Mouse (Mus musculus): ENCODE measurements around the gene Traf3. TPM values are rescaled to one million over a fixed set of nuclear protein-coding genes. Genes with fewer than 3 reads are reported as not detected.
A peak's percentile ranks its signal among the peaks of the same experiment; 100 is the strongest.

The Traf3 gene
- polyA plus RNA-seq, 1 experiment from 2014 or later, result 10.5 TPM

GRCm38 (mm10) chr12:111154641-111155040, 11.5 kb upstream of the Traf3 start:
- no peak for ATAC-seq (ENCODE audit: insufficient number of reproducible peaks, low FRiP score)
- Histone ChIP-seq H3K27ac (ENCODE audit: poor library complexity, severe bottlenecking) (no peak overlapping the region), H3K27me3 (replicated peaks) (no peaks in the 10 kb centered on the region), H3K9me3 (replicated peaks) (no peaks in the 10 kb centered on the region), H3K4me1 (replicated peaks) (peaks cover 15% of the 10 kb centered on the region), H3K4me2 (no peak overlapping the region), H3K4me3 (no peak overlapping the region), H3K9ac (no peak overlapping the region), H3K36me3 (no peaks in the 10 kb centered on the region)
- WGBS, result 65% methylated on average over 6 of the region's 6 CpGs

GRCm38 (mm10) chr12:111155756-111156155, 10.4 kb upstream of the Traf3 start:
- 83% methylated on average over 1 of the region's 1 CpGs for WGBS

GRCm38 (mm10) chr12:111159659-111160428, 6.3 kb upstream of the Traf3 start:
- Histone ChIP-seq H3K9ac (no peak overlapping the region), H3K4me2 (no peak overlapping the region), H3K4me1 (replicated peaks) (peaks cover 25% of the 10 kb centered on the region), H3K9me3 (replicated peaks) (no peaks in the 10 kb centered on the region), H3K27me3 (replicated peaks) (no peaks in the 10 kb centered on the region), H3K27ac (ENCODE audit: poor library complexity, severe bottlenecking) (no peak overlapping the region), H3K36me3 (no peaks in the 10 kb centered on the region), H3K4me3 (no peak overlapping the region)
- no peak for ATAC-seq (ENCODE audit: insufficient number of reproducible peaks, low FRiP score)
- WGBS, result 58% methylated on average over 12 of the region's 12 CpGs

More at GRCm38 (mm10) chr12:111155756-111156155, 10.4 kb upstream of the Traf3 start:
- H3K4me3 ChIP-seq, result no peak overlapping the region
- H3K9ac ChIP-seq, result no peak overlapping the region
- peaks cover 14% of the 10 kb centered on the region for H3K4me1 ChIP-seq (replicated peaks)
- no peak overlapping the region for H3K4me2 ChIP-seq
- no peaks in the 10 kb centered on the region for H3K27me3 ChIP-seq (replicated peaks)
- H3K27ac ChIP-seq (ENCODE audit: poor library complexity, severe bottlenecking), result no peak overlapping the region
- no peaks in the 10 kb centered on the region for H3K36me3 ChIP-seq
- no peaks in the 10 kb centered on the region for H3K9me3 ChIP-seq (replicated peaks)
- ATAC-seq (ENCODE audit: insufficient number of reproducible peaks, low FRiP score), result no peak

GRCm38 (mm10) chr12:111160871-111161270, 5.3 kb upstream of the Traf3 start:
- Histone ChIP-seq H3K9me3 (replicated peaks) (no peaks in the 10 kb centered on the region), H3K4me3 (no peak overlapping the region), H3K9ac (no peak overlapping the region), H3K4me2 (no peak overlapping the region), H3K27ac (ENCODE audit: poor library complexity, severe bottlenecking) (no peak overlapping the region), H3K27me3 (replicated peaks) (no peaks in the 10 kb centered on the region), H3K4me1 (replicated peaks) (peaks cover 30% of the 10 kb centered on the region), H3K36me3 (no peaks in the 10 kb centered on the region)
- 87% methylated on average over 10 of the region's 10 CpGs for WGBS
- ATAC-seq (ENCODE audit: insufficient number of reproducible peaks, low FRiP score), result no peak

GRCm38 (mm10) chr12:111161943-111162311, 4.2 kb upstream of the Traf3 start:
- Histone ChIP-seq H3K4me1 (replicated peaks) (peaks cover 30% of the 10 kb centered on the region), H3K9ac (peak overlapping the region; percentile 60; the same call in 1 of the 2 replicates), H3K4me2 (peak overlapping the region; percentile 67), H3K36me3 (no peaks in the 10 kb centered on the region), H3K27me3 (replicated peaks) (no peaks in the 10 kb centered on the region), H3K4me3 (peak overlapping the region; percentile 37; the same call in 1 of the 2 replicates), H3K27ac (ENCODE audit: poor library complexity, severe bottlenecking) (no peak overlapping the region), H3K9me3 (replicated peaks) (no peaks in the 10 kb centered on the region)
- WGBS, result 32% methylated on average over 7 of the region's 7 CpGs
- no peak for ATAC-seq (ENCODE audit: insufficient number of reproducible peaks, low FRiP score)

GRCm38 (mm10) chr12:111162312-111163061, 3.7 kb upstream of the Traf3 start:
- 10% methylated on average over 16 of the region's 16 CpGs for WGBS
- ATAC-seq (ENCODE audit: insufficient number of reproducible peaks, low FRiP score), result no peak
- H3K27ac ChIP-seq (ENCODE audit: poor library complexity, severe bottlenecking), result peak overlapping the region; percentile 32; the same call in 1 of the 2 replicates
- peak overlapping the region; percentile 67 for H3K4me2 ChIP-seq
- H3K36me3 ChIP-seq, result no peaks in the 10 kb centered on the region
- peak overlapping the region; percentile 60 for H3K9ac ChIP-seq
- H3K4me3 ChIP-seq, result peak overlapping the region; percentile 37
- no peaks in the 10 kb centered on the region for H3K27me3 ChIP-seq (replicated peaks)
- H3K9me3 ChIP-seq (replicated peaks), result no peaks in the 10 kb centered on the region
- H3K4me1 ChIP-seq (replicated peaks), result peaks cover 30% of the 10 kb centered on the region

GRCm38 (mm10) chr12:111164310-111164751, 1.8 kb upstream of the Traf3 start:
- WGBS, result 5% methylated on average over 13 of the region's 13 CpGs
- peak overlapping the region; percentile 73 for H3K4me2 ChIP-seq
- no peaks in the 10 kb centered on the region for H3K36me3 ChIP-seq
- no peaks in the 10 kb centered on the region for H3K27me3 ChIP-seq (replicated peaks)
- peak overlapping the region; percentile 43; the same call in 1 of the 2 replicates for H3K9ac ChIP-seq
- peak overlapping the region; percentile 45 for H3K4me3 ChIP-seq
- H3K4me1 ChIP-seq (replicated peaks), result peaks cover 37% of the 10 kb centered on the region
- H3K27ac ChIP-seq (ENCODE audit: poor library complexity, severe bottlenecking), result no peak overlapping the region
- no peaks in the 10 kb centered on the region for H3K9me3 ChIP-seq (replicated peaks)
- ATAC-seq (ENCODE audit: insufficient number of reproducible peaks, low FRiP score), result peak; percentile 78

- no peak for ATAC-seq (ENCODE audit: insufficient number of reproducible peaks, low FRiP score)
- H3K4me1 ChIP-seq (replicated peaks), result peaks cover 34% of the 10 kb centered on the region
- whole genome bisulfite sequencing, result 63% methylated on average over 10 of the region's 10 CpGs
Measured at GRCm38 (mm10) chr12:111165146-111165812, 891 bp upstream of the Traf3 start.

GRCm38 (mm10) chr12:111166681-111167289, 615 bp downstream of the Traf3 start:
- Histone ChIP-seq H3K27ac (ENCODE audit: poor library complexity, severe bottlenecking) (peak overlapping the region; percentile 78), H3K9me3 (replicated peaks) (no peaks in the 10 kb centered on the region), H3K9ac (peak overlapping the region; percentile 86), H3K4me1 (replicated peaks) (peaks cover 33% of the 10 kb centered on the region), H3K4me2 (peak overlapping the region; percentile 95), H3K36me3 (peaks cover 4% of the 10 kb centered on the region; the same call in 1 of the 2 replicates), H3K4me3 (peak overlapping the region; percentile 85), H3K27me3 (replicated peaks) (no peaks in the 10 kb centered on the region)
- WGBS, result under 1% methylated on average over 47 of the region's 48 CpGs
- ATAC-seq (ENCODE audit: insufficient number of reproducible peaks, low FRiP score), result peak; percentile 44

More at GRCm38 (mm10) chr12:111165146-111165812, 891 bp upstream of the Traf3 start:
- Histone ChIP-seq H3K4me3 (peak overlapping the region; percentile 85; the same call in 1 of the 2 replicates), H3K9me3 (replicated peaks) (no peaks in the 10 kb centered on the region), H3K27me3 (replicated peaks) (no peaks in the 10 kb centered on the region), H3K9ac (no peak overlapping the region), H3K36me3 (no peaks in the 10 kb centered on the region), H3K27ac (ENCODE audit: poor library complexity, severe bottlenecking) (peak overlapping the region; percentile 78), H3K4me2 (peak overlapping the region; percentile 95)

GRCm38 (mm10) chr12:111168891-111169290, 2.7 kb downstream of the Traf3 start:
- peaks cover 7% of the 10 kb centered on the region; the same call in 1 of the 2 replicates for H3K36me3 ChIP-seq
- no peak overlapping the region for H3K4me3 ChIP-seq
- H3K4me2 ChIP-seq, result no peak overlapping the region
- H3K4me1 ChIP-seq (replicated peaks), result peaks cover 20% of the 10 kb centered on the region
- WGBS, result 89% methylated on average over 4 of the region's 4 CpGs
- H3K9ac ChIP-seq, result no peak overlapping the region
- H3K9me3 ChIP-seq (replicated peaks), result no peaks in the 10 kb centered on the region
- no peak overlapping the region for H3K27ac ChIP-seq (ENCODE audit: poor library complexity, severe bottlenecking)
- H3K27me3 ChIP-seq (replicated peaks), result no peaks in the 10 kb centered on the region
- no peak for ATAC-seq (ENCODE audit: insufficient number of reproducible peaks, low FRiP score)

Measured in heart, embryonic 12.5 days (tissue).